Mouse (Mus musculus) lung, embryonic 15.5 days (tissue): Measurements from ENCODE around the gene Fam228b. TPM values are rescaled to one million over a fixed set of nuclear protein-coding genes. Genes with fewer than 3 reads are reported as not detected.
A peak's percentile ranks its signal among the peaks of the same experiment; 100 is the strongest.

ENCODE experiments used
- ATAC-seq: fragments of 200-750 bp; cut with Nextera tagmentation; 2 replicates; pipeline ENCODE4 v1.8.0; 2017; ENCODE audit warnings: moderate number of reproducible peaks, borderline replicate concordance; ENCODE audit not compliant: low FRiP score, low TSS enrichment; ENCODE audit errors: extremely low read depth
- H3K27ac ChIP-seq: fragments of 300-500 bp; sonication (generic); 2 replicates; pipeline ENCODE4 v1.5.1; 2015; ENCODE audit warnings: moderate library complexity, mild to moderate bottlenecking, inconsistent platforms
- H3K27me3 ChIP-seq: fragments of 300-500 bp; sonication (generic); 2 replicates; pipeline ENCODE4 v1.6.1; 2015; ENCODE audit warnings: inconsistent platforms
- H3K36me3 ChIP-seq: fragments of 300-500 bp; sonication (generic); 2 replicates; pipeline ENCODE4 v1.6.1; 2015; ENCODE audit warnings: inconsistent platforms
- H3K4me1 ChIP-seq: fragments of 300-500 bp; sonication (generic); 2 replicates; pipeline ENCODE4 v1.6.1; 2015; ENCODE audit warnings: inconsistent platforms
- H3K4me2 ChIP-seq: fragments of 300-500 bp; sonication (generic); 2 replicates; pipeline ENCODE4 v1.6.1; 2015; ENCODE audit warnings: inconsistent platforms, mild to moderate bottlenecking, moderate library complexity
- H3K4me3 ChIP-seq: fragments of 300-500 bp; sonication (generic); 2 replicates; pipeline ENCODE4 v1.5.1; 2015; ENCODE audit warnings: mild to moderate bottlenecking, inconsistent platforms
- H3K9ac ChIP-seq: fragments of 300-500 bp; sonication (generic); 2 replicates; pipeline ENCODE4 v1.6.1; 2015; ENCODE audit warnings: inconsistent platforms
- H3K9me3 ChIP-seq: fragments of 300-500 bp; sonication (generic); 2 replicates; pipeline ENCODE4 v1.6.1; 2016; ENCODE audit warnings: inconsistent platforms
- WGBS: fragments of 180-500 bp; shearing (Covaris S2); methylation state at CpG from one replicate; pipeline ENCODE4 v1.1.7; 2015; 5-methylcytosine and 5-hydroxymethylcytosine counted together
- polyA plus RNA-seq: library from polyadenylated mRNA; unstranded; fragments of >200 nt; fragmentation: Nextera tagmentation; extraction: Ambion mirVana; gene quantifications from 2 replicates; pipeline ENCODE4 v1.2.1, GENCODE M21; 2015

The Fam228b gene
- polyA plus RNA-seq, 1 experiment from 2014 or later = 1.5 TPM

DNA sequence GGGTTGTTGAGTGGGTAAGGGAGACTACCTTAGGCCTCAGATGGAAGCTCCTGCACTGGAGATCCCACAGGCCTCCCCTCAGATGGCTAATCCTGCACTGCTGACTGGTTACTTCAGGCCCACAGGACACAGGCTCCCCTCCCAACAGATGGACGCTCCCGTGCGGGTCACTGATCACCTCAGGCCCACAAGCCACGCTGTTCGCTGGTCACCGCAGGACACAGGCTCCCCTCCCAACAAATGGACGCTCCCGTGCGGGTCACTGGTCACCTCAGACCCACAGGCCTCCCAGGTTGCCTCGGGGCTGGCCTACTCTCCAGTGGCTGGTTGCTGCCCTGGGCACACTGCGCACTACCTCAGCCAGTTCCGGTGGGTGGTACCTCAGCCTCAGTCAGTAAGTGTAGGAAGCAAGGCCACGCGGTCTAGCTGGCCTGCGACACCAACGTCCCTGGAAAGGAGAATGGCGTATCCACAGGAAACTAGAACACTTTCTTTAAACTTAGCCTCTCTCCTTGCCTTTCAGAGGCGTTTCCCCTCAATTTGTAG is 31.0 kb downstream of the Fam228b start, which contains the start of gene Fam228a:
Fam228a (minus strand) TSS at position 400 of the 546 bp plus-strand sequence.
- H3K4me3 ChIP-seq = no peak within 1 kb of the TSS
- no peaks in the 10 kb centered on the region for H3K4me1 ChIP-seq
- H3K4me2 ChIP-seq = no peak within 1 kb of the TSS
- H3K27ac ChIP-seq = no peak within 1 kb of the TSS
- no peaks in the 10 kb centered on the region for H3K9me3 ChIP-seq
- H3K9ac ChIP-seq = no peak within 1 kb of the TSS
- no peak for ATAC-seq
- no peaks in the 10 kb centered on the region for H3K36me3 ChIP-seq
- 87% methylated on average over 18 of the region's 18 CpGs for WGBS
- no peaks in the 10 kb centered on the region for H3K27me3 ChIP-seq

DNA sequence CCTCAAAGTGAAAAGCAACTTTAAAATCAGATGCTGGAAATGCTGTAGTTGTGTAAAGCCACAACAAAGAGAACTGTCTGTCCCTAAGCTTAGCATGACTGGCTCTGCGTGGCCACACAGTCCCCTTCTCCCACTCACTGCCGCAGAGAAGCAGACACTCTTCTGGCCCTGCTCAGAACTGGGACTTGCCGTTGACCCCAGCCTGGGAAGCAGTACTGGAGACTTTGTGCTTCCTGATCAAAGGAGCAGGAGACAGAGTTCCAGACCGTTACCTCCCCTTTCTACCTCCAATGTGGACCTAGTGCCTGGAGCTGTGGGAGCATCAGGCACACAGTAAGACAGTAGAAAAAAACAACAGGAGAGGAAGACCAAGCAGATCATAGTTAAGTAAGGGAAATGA is 36.7 kb downstream of the Fam228b start:
- Histone ChIP-seq H3K9me3 (no peaks in the 10 kb centered on the region), H3K27ac (no peak overlapping the region), H3K4me3 (no peak overlapping the region), H3K36me3 (no peaks in the 10 kb centered on the region), H3K27me3 (no peaks in the 10 kb centered on the region), H3K4me1 (no peaks in the 10 kb centered on the region), H3K4me2 (no peak overlapping the region), H3K9ac (no peak overlapping the region)
- 51% methylated on average over 4 of the region's 4 CpGs for WGBS
- no peak for ATAC-seq

DNA sequence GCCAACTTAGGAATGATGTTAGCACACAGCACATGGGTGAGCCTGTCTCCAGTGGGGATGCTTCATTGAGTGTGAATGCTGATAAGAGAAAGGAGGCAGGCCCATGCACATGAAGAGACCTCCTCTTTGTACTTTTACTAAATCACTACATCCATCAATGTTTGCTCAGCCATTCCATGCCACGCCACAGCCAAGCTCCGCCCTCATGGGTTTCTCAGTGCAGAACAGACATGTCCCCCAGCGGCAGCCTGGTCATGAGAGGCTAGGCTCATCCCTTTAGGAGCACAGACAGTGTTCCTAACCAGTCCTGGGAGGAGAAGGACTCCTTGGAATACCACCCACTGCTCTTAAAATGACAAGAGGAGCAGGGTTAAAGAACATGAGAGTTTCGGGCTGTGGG is 37.4 kb downstream of the Fam228b start:
- Histone ChIP-seq H3K4me2 (no peak overlapping the region), H3K36me3 (no peaks in the 10 kb centered on the region), H3K4me1 (no peaks in the 10 kb centered on the region), H3K27ac (no peak overlapping the region), H3K9ac (no peak overlapping the region), H3K27me3 (no peaks in the 10 kb centered on the region), H3K9me3 (no peaks in the 10 kb centered on the region), H3K4me3 (no peak overlapping the region)
- WGBS = 38% methylated on average over 4 of the region's 4 CpGs
- ATAC-seq = peak; percentile 39; the same call in 1 of the 2 replicates

DNA sequence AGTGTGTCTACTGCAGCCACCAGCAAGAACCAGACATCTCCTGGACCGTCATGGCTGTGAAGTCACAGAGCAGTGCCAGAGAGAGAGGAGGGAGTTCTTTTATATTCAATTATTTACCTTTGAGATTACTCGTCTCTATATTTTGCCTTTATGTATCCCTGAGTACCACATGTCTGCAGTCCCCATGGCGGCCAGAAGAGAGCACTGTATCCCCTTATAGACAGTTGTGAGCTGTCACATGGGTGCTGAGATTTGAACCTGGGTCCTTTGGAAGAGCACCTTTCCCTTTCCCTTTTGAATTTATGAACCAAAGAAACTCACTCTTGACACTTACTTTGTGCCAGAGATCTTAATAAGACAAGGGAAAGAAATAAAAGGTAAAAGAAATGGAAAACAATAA is 39.9 kb downstream of the Fam228b start:
- no peak overlapping the region for H3K4me2 ChIP-seq
- H3K9me3 ChIP-seq = no peaks in the 10 kb centered on the region
- H3K36me3 ChIP-seq = no peaks in the 10 kb centered on the region
- WGBS = 83% methylated on average over 3 of the region's 3 CpGs
- H3K4me3 ChIP-seq = no peak overlapping the region
- no peaks in the 10 kb centered on the region for H3K27me3 ChIP-seq
- ATAC-seq = no peak
- H3K4me1 ChIP-seq = no peaks in the 10 kb centered on the region
- no peak overlapping the region for H3K27ac ChIP-seq
- no peak overlapping the region for H3K9ac ChIP-seq

DNA sequence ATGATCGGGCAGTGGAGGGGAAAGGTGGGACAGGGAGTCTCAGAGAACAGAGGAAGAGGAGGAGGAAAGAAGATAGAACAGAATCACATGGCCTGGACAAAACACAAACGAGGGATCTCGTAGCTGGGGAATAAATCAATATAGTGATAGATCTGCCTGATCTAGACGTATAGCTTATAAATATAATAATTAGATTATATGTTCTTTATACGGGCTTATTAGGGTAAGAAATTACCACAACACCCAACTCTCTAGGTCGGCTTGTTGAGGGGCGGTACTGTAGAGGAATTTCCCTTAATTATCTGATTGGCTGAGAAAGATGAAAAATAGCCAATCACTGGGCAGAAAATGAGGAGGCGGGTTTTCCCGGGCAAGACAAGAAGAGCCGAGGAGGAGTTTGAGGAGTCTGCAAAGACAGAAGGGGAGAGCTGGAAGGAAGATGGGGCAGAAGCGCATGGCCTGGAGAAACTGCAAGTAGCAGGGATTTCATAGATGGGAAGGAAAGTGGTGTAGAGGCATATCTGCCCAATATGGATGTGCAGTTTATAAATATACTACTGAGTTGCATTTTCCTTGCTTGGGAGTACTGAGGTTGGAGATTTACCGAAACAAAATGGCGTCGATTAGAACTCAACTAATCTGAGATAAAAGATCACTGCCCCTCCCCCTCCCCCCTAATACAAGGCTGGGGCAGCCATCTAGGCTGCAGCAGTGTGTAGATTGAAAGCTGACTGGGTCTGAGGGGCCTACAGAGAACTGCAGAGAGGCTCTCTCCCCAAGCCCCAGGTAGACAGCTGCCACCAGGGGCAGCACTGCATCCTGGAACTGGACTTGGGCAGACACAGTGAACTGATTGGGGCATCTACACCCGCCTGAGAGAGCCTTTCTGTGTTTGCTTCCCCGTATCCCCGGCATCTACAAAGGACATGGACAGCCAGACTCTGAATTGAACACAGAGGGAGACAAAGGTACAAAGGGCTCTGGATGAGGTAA is 49.0 kb downstream of the Fam228b start:
- no peaks in the 10 kb centered on the region for H3K4me1 ChIP-seq
- H3K36me3 ChIP-seq = no peaks in the 10 kb centered on the region
- no peak overlapping the region for H3K27ac ChIP-seq
- H3K9me3 ChIP-seq = no peaks in the 10 kb centered on the region
- 71% methylated on average over 17 of the region's 17 CpGs for WGBS
- H3K27me3 ChIP-seq = no peaks in the 10 kb centered on the region
- no peak; the same call in 1 of the 2 replicates for ATAC-seq
- H3K9ac ChIP-seq = no peak overlapping the region
- H3K4me3 ChIP-seq = no peak overlapping the region
- H3K4me2 ChIP-seq = no peak overlapping the region

DNA sequence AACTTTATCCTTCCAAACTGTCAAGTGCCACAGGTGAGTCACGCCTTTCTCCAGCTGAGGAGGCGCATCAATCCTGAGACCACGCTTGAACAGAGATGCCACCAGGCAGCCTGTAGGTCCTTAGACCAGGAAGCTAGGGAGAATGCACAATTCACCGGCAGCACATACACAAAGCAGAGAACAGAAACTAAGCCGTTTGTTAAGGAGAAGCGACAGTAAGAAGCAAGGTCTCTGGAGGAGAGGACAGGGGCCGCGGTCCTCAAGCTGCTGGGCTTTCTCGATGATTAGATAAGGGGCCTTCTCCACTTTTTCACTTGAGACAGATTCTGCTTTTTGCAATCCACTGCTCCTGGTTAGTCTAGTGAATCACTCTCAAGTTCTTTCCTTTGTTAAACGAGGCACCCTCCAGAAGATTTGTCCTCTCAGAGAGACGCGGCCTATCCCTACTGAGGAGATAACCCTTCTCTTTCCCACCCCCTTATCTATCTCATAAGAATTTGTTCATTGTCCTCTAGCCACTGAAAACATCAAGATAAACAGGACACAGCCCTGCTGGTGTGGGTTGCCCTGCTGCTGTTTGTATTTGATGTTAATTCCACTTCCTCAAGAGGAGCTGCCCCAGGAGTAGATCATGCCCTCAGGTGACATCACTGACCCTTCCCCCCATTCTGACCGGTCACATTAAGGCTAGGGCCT is 49.9 kb downstream of the Fam228b start:
- 57% methylated on average over 13 of the region's 13 CpGs for WGBS
- no peaks in the 10 kb centered on the region for H3K4me1 ChIP-seq
- no peak overlapping the region for H3K9ac ChIP-seq
- H3K4me2 ChIP-seq = no peak overlapping the region
- no peaks in the 10 kb centered on the region for H3K36me3 ChIP-seq
- ATAC-seq = no peak
- H3K9me3 ChIP-seq = no peaks in the 10 kb centered on the region
- H3K4me3 ChIP-seq = no peak overlapping the region
- H3K27ac ChIP-seq = no peak overlapping the region
- no peaks in the 10 kb centered on the region for H3K27me3 ChIP-seq

DNA sequence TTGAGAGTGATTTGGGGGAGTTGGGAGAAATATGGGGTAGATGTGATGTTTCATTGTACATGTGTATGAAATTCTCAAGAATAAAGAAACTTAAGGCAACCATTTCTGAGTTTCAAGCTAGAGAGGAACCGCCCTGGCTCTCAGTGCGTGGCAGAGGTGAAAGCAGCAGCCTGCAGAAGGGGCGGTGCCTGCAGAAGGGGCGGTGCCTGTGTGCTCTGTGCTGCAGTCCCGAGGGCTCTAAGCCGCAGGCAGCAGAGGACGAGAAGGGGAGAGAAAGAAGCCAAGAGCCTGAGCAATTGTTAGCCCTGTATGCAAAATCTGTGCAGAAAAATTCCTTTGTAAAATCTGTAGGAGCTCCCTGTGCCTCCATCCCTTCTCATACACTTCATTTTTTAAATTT is 51.6 kb downstream of the Fam228b start:
- Histone ChIP-seq H3K4me3 (no peak overlapping the region), H3K27ac (no peak overlapping the region), H3K9ac (no peak overlapping the region), H3K36me3 (peaks cover 5% of the 10 kb centered on the region), H3K4me1 (no peaks in the 10 kb centered on the region), H3K27me3 (no peaks in the 10 kb centered on the region), H3K4me2 (peak overlapping the region; percentile 20; the same call in 1 of the 2 replicates), H3K9me3 (no peaks in the 10 kb centered on the region)
- ATAC-seq = peak; percentile 84; the same call in 1 of the 2 replicates
- WGBS = 6% methylated on average over 7 of the region's 7 CpGs

DNA sequence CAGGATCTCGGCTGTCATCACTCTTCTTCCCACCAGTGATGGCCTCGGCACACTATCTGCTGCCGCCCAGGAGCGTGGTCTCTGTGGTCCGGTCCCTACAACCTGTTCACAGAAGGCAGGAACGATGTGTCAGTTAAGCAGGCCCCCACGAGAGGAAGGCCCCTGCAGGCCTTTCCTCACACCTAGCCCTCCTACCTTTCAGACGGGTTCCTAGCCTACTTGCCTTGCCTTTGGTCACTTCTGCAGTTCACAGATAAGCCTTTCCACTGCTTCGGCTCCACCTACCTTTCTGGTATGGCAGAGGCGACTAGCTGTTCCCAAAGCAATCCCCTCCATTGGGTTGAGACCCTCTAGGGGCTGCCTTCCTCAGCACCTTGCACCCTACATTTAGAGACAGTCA is 53.5 kb downstream of the Fam228b start:
- no peak overlapping the region for H3K9ac ChIP-seq
- no peaks in the 10 kb centered on the region for H3K9me3 ChIP-seq
- WGBS = 71% methylated on average over 10 of the region's 10 CpGs
- H3K4me1 ChIP-seq = no peaks in the 10 kb centered on the region
- no peak for ATAC-seq
- no peaks in the 10 kb centered on the region for H3K27me3 ChIP-seq
- H3K4me2 ChIP-seq = no peak overlapping the region
- H3K27ac ChIP-seq = no peak overlapping the region
- H3K4me3 ChIP-seq = no peak overlapping the region
- H3K36me3 ChIP-seq = peaks cover 9% of the 10 kb centered on the region

DNA sequence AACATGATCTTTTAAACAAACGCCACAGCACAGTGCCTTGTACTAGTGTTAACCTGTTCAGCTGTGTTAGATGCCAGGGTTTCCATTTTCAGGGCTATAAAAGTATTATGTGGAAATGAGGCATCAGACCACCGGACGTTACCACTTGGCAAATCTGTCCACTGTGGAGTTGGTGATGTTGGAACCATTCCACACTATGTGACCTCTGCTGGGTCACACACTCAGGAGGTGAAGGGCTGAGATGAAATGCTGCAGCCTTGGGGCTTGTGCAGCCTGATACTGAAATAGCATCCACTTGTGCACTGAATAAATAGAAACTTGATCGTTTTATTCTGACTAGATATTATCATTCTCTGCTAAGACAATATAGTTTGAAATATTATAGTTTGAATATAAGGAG is 55.7 kb downstream of the Fam228b start:
- 61% methylated on average over 4 of the region's 4 CpGs for WGBS
- Histone ChIP-seq H3K27me3 (no peaks in the 10 kb centered on the region), H3K9me3 (no peaks in the 10 kb centered on the region), H3K4me1 (no peaks in the 10 kb centered on the region), H3K9ac (no peak overlapping the region), H3K27ac (no peak overlapping the region), H3K4me3 (no peak overlapping the region), H3K36me3 (peaks cover 19% of the 10 kb centered on the region), H3K4me2 (no peak overlapping the region)
- ATAC-seq = no peak

DNA sequence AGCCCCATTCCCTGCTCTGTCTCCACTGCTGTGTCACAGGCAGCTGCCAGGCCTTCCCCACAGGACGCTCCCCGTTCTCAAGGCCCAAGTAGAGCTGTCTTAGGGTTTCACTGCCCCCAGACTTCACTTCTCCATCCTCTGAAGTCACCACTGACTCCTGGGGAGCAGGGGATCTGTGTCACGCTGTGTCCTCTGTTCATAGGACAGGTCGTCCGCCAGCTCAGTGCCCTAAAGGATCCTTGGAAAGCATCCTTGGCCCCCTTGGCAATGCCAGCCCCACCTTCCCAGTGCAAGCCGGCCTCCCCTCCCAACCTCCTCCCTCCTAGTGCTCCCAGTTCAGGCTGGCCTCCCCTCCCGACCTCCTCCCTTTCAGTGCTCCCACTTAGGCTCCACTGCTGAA is 59.1 kb downstream of the Fam228b start:
- Histone ChIP-seq H3K4me1 (peaks cover 7% of the 10 kb centered on the region), H3K27me3 (no peaks in the 10 kb centered on the region), H3K36me3 (peaks cover 27% of the 10 kb centered on the region), H3K27ac (no peak overlapping the region), H3K9me3 (no peaks in the 10 kb centered on the region), H3K4me2 (no peak overlapping the region), H3K4me3 (no peak overlapping the region), H3K9ac (no peak overlapping the region)
- no peak for ATAC-seq
- 88% methylated on average over 7 of the region's 7 CpGs for WGBS

DNA sequence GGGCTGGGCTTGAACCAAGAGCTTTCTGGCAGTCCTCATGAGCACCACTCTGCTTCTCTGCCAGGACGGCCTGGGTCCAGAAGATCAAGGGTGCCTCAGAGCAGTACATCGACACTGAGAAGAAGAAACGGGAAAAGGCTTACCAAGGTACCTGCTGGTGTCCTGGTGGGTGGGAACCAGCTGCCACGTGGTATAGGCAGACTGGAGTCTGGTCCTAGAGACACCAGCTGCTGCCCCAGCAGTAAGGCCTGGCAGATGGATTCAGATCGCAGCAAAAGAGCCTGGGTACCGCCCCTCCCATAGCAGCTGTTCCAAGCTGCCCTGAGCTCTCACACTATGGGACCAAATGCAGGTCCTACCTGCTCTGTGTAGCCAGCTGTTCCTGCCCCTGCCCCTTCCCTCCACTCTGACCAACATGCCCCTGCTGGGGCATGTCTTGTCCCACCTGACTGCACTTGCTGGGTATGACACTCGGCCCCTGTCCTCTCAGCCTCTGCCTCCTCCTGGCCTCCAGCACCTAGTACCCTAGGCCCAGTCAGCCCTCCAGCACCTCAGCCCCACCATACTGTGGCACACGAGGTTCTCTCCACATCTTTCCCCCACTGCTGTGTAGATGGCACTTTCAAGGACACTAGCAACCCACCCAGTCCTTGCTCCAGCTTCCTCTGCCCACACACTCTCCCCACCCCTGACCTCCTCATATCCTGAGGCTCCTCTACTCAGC is 60.0 kb downstream of the Fam228b start:
- peaks cover 27% of the 10 kb centered on the region for H3K36me3 ChIP-seq
- 70% methylated on average over 8 of the region's 8 CpGs for WGBS
- peaks cover 7% of the 10 kb centered on the region for H3K4me1 ChIP-seq

More for the DNA sequence above, 60.0 kb downstream of the Fam228b start:
- H3K27ac ChIP-seq = no peak overlapping the region
- no peaks in the 10 kb centered on the region for H3K9me3 ChIP-seq
- no peak overlapping the region for H3K4me3 ChIP-seq
- H3K9ac ChIP-seq = no peak overlapping the region
- 0 out of 2 replicates have a peak, but pooled peaks have one; percentile 29 for ATAC-seq
- no peaks in the 10 kb centered on the region for H3K27me3 ChIP-seq
- no peak overlapping the region for H3K4me2 ChIP-seq
